Mouse (Mus musculus) heart, embryonic 14.5 days (tissue): ENCODE results near the gene Mphosph6. TPM values are rescaled to one million over a fixed set of nuclear protein-coding genes. Genes with fewer than 3 reads are reported as not detected.

Experiments used
- ATAC-seq: fragments of 200-750 bp; cut with Nextera tagmentation; 2 replicates; pipeline ENCODE4 v1.8.0; 2017; ENCODE audit warnings: low read depth, moderate TSS enrichment; ENCODE audit not compliant: insufficient number of reproducible peaks, insufficient read depth, low FRiP score
- H3K27ac ChIP-seq, 2 experiments: fragments of 200-500 bp in 1 of 2; fragments of 300-500 bp in 1 of 2; sonication (generic) in 1 of 2; replicated peaks in 1 of 2; 2 replicates each; pipeline ENCODE4 v1.5.1; 2012 to 2014; ENCODE audit warnings: low read depth in 2 of 2, low read length in 2 of 2, control low read depth in 1 of 2, mild to moderate bottlenecking in 1 of 2, mixed read lengths in 1 of 2; ENCODE audit not compliant: control insufficient read depth in 1 of 2, insufficient read depth in 1 of 2
- H3K27me3 ChIP-seq: fragments of 300-500 bp; sonication (generic); 2 replicates; pipeline ENCODE4 v1.6.1; 2014; ENCODE audit warnings: mild to moderate bottlenecking, low read length, control low read depth; ENCODE audit not compliant: control insufficient read depth, insufficient read depth
- H3K36me3 ChIP-seq: fragments of 300-500 bp; sonication (generic); 2 replicates; pipeline ENCODE4 v1.6.1; 2014; ENCODE audit warnings: mild to moderate bottlenecking, control low read depth, low read length, mixed read lengths; ENCODE audit not compliant: control insufficient read depth, insufficient read depth
- H3K4me1 ChIP-seq, 2 experiments: fragments of 200-500 bp in 1 of 2; fragments of 300-500 bp in 1 of 2; sonication (generic) in 1 of 2; 2 replicates each; pipeline ENCODE4 v1.6.1; 2012 to 2014; ENCODE audit warnings: low read length in 2 of 2, control low read depth in 1 of 2, mixed read lengths in 1 of 2; ENCODE audit not compliant: control insufficient read depth in 2 of 2, insufficient read depth in 2 of 2
- H3K4me2 ChIP-seq: fragments of 300-500 bp; sonication (generic); 2 replicates; pipeline ENCODE4 v1.6.1; 2014; ENCODE audit warnings: mild to moderate bottlenecking, low read length
- H3K4me3 ChIP-seq, 2 experiments: fragments of 200-500 bp in 1 of 2; fragments of 300-500 bp in 1 of 2; sonication (generic) in 1 of 2; 2 replicates each; pipeline ENCODE4 v1.5.1; 2012 to 2014; ENCODE audit warnings: low read length in 2 of 2, mild to moderate bottlenecking in 2 of 2, control low read depth in 1 of 2, low read depth in 1 of 2, moderate library complexity in 1 of 2; ENCODE audit not compliant: control insufficient read depth in 1 of 2, insufficient read depth in 1 of 2
- H3K9ac ChIP-seq: fragments of 300-500 bp; sonication (generic); 2 replicates; pipeline ENCODE4 v1.6.1; 2014; ENCODE audit warnings: mild to moderate bottlenecking, low read length
- H3K9me3 ChIP-seq: fragments of 300-500 bp; sonication (generic); 2 replicates; pipeline ENCODE4 v1.6.1; 2016; ENCODE audit warnings: low read length, control low read depth; ENCODE audit not compliant: control insufficient read depth
- WGBS: fragments of 180-500 bp; shearing (Covaris S2); extraction: QIAGEN DNeasy Blood & Tissue Kit; methylation state at CpG from one replicate; pipeline ENCODE4 v1.1.7; 2014; 5-methylcytosine and 5-hydroxymethylcytosine counted together
- polyA plus RNA-seq: library from polyadenylated mRNA; unstranded; fragments of >200 nt; fragmentation: Nextera tagmentation; extraction: Ambion mirVana; gene quantifications from 2 replicates; pipeline ENCODE4 v1.2.1, GENCODE M21; 2014

Mphosph6 gene
- polyA plus RNA-seq, 1 experiment from 2014 or later, result 32.4 TPM

DNA sequence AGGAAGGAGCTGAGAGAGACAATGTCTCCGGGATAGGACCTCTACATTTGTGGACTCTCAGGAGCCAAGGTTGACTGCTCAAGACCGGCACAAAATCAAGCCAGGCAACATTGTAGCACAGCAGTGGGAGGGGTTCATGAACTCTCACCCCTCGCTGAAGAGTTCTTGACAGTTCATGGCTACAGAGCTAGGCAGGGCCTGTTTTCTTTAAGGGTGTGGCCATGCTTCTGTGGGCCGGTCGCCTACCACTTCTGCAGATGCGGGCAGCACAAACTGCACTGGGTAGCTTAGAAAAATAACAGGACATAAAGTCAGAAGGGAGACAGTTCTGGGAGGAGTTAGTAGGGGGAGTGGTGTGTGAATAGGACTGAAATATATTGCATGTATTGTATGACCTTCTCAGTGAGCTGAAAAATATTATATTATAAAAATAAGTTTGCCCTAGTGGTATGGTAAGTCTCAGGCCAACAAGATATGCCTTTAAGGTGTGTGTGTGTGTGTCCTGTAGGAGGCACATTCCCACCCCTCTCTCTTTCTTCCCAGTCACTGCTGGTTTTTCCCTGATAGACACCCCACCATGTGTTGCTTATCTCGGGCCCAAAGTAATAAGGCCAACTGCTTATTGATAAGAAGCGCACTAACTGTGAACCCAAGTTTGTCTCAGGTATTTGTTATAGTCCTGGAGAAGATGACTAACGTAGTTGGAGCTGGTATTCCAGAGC, 30.5 kb downstream of the Mphosph6 start:
- no peaks in the 10 kb centered on the region for H3K36me3 ChIP-seq
- 57% methylated on average over 9 of the region's 9 CpGs for WGBS
- H3K9me3 ChIP-seq, result no peaks in the 10 kb centered on the region
- no peak overlapping the region for H3K27ac ChIP-seq
- no peak overlapping the region for H3K4me2 ChIP-seq
- no peaks in the 10 kb centered on the region; a peak in 1 of 4 replicates for H3K4me1 ChIP-seq
- H3K4me3 ChIP-seq, result no peak overlapping the region
- H3K9ac ChIP-seq, result no peak overlapping the region
- ATAC-seq, result no peak
- no peaks in the 10 kb centered on the region for H3K27me3 ChIP-seq

GRCm38 (mm10) chr8:117768971-117769370, 32.8 kb downstream of the Mphosph6 start:
- no peak for ATAC-seq
- no peaks in the 10 kb centered on the region for H3K27me3 ChIP-seq
- no peaks in the 10 kb centered on the region for H3K36me3 ChIP-seq
- 63% methylated on average over 7 of the region's 7 CpGs for WGBS
- no peaks in the 10 kb centered on the region for H3K4me1 ChIP-seq
- no peak overlapping the region for H3K4me2 ChIP-seq
- H3K9ac ChIP-seq, result no peak overlapping the region
- H3K27ac ChIP-seq, result no peak overlapping the region
- H3K4me3 ChIP-seq, result no peak overlapping the region
- no peaks in the 10 kb centered on the region for H3K9me3 ChIP-seq

DNA sequence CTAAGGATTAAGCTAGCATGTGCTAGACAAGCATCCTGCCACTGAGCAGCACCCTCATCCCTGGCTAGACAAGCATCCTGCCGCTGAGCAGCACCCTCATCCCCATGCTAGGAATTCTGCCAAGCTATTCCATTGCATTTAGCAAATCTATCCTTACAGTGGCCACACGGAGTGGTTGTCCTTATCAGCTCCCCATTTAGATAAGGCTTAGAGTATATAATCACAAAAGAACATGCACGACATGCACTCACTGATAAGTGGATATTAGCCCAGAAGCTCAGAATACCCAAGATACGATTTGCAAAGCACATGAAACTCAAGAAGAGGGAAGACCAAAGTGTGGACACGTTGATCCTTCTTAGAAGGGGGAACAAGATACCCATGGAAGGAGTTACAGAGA, 35.8 kb downstream of the Mphosph6 start:
- Histone ChIP-seq H3K4me1 (no peaks in the 10 kb centered on the region), H3K4me2 (no peak overlapping the region), H3K27ac (no peak overlapping the region), H3K9me3 (no peaks in the 10 kb centered on the region), H3K27me3 (no peaks in the 10 kb centered on the region), H3K36me3 (no peaks in the 10 kb centered on the region), H3K4me3 (no peak overlapping the region), H3K9ac (no peak overlapping the region)
- ATAC-seq, result no peak
- WGBS, result 9% methylated on average over 5 of the region's 5 CpGs

DNA sequence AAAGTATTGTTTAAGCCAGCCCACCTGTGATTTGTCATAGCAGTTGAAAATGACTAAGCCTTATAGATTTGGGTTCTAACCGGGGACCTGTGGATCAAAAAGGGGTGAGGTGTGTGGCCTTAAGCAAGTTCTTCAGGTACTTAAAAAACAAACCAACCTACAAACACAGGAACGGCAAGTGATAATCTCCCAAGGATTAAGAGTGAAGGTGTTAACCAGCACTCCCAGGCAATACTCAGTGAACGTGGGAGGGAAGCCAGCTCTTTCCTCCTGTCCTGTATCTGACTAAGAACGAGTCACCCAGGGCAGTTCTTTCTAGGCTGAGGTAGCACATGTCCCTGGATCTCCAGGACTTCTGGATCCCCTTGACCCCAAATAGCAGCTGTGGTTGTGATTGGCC, 37.1 kb downstream of the Mphosph6 start:
- Histone ChIP-seq H3K9ac (no peak overlapping the region), H3K9me3 (no peaks in the 10 kb centered on the region), H3K4me1 (no peaks in the 10 kb centered on the region), H3K27ac (no peak overlapping the region), H3K27me3 (no peaks in the 10 kb centered on the region), H3K4me3 (no peak overlapping the region), H3K4me2 (no peak overlapping the region), H3K36me3 (no peaks in the 10 kb centered on the region)
- ATAC-seq, result no peak
- 55% methylated on average over 4 of the region's 4 CpGs for WGBS

DNA sequence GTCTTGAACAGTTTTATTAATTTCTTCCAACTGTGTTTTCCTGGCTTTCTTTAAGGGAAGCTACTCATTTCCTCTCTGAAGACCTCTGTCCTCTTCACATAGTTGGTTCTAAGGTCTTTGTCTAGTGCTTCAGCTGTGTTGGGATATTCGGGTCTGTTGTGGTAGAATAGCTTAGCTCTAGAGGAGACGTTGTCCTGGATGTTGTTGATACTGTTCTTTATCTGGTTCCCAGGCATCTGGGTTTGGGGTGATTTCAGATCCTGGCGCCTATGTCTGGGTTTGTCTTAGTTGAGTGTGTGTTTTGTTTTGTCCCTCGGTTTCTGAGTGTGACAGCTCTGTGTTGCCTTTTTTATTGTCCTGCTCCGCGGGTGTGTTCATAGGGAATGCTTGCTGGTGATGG, 39.0 kb downstream of the Mphosph6 start:
- Histone ChIP-seq H3K4me1 (no peaks in the 10 kb centered on the region), H3K4me3 (no peak overlapping the region)
- 65% methylated on average over 6 of the region's 6 CpGs for WGBS

DNA sequence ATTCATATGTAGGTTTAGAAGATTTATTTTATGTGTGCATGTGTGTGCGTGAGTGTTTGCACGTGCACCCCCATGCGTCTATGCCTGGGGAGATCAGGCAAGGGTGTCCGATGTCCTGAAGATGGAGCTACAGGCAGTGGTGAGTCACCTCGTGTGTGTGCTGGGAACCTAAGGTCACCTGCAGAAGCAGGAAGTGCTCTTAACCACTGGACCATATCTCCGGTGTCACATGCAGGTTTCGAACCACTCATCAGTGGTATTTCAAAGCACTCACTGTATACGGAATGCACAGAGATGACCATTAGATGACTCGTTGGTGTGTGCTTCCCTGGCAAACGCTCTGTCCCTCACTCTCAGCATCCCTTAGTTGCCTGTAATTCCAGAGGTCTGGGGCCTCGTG, 43.8 kb downstream of the Mphosph6 start:
- H3K4me2 ChIP-seq, result no peak overlapping the region
- no peak for ATAC-seq
- H3K9ac ChIP-seq, result no peak overlapping the region
- no peak overlapping the region for H3K27ac ChIP-seq
- no peaks in the 10 kb centered on the region for H3K9me3 ChIP-seq
- WGBS, result 75% methylated on average over 11 of the region's 11 CpGs
- H3K4me3 ChIP-seq, result no peak overlapping the region
- H3K27me3 ChIP-seq, result no peaks in the 10 kb centered on the region
- H3K4me1 ChIP-seq, result peaks cover 0 to 2% of the 10 kb centered on the region in 2 experiments; a peak in 1 of 4 replicates
- H3K36me3 ChIP-seq, result no peaks in the 10 kb centered on the region

More for the DNA sequence above, 39.0 kb downstream of the Mphosph6 start:
- no peak overlapping the region for H3K4me2 ChIP-seq
- H3K9me3 ChIP-seq, result no peaks in the 10 kb centered on the region
- no peak for ATAC-seq
- H3K27me3 ChIP-seq, result no peaks in the 10 kb centered on the region
- no peak overlapping the region for H3K27ac ChIP-seq
- no peaks in the 10 kb centered on the region for H3K36me3 ChIP-seq
- no peak overlapping the region for H3K9ac ChIP-seq

DNA sequence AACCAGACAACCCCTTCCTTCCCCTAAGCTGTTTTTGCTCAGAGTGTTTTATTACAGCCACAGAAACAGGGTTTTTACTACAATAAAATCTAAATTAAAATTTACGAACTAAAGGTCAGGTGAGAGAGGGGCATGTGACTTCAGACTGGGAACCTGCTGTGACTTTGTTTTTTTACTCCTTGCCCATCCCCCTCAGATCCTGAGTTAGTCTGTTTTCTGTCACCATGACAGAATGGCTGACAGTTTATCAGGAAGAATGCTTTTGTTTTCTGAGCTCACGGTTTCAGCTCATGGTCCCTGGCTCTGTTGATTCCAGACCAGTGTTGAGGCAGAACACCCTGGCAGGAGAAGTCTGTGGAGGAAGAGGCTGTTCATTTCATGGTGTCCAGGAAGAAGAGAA, 52.3 kb downstream of the Mphosph6 start:
- H3K36me3 ChIP-seq, result no peaks in the 10 kb centered on the region
- H3K27me3 ChIP-seq, result no peaks in the 10 kb centered on the region
- H3K4me1 ChIP-seq, result peaks cover 0 to 2% of the 10 kb centered on the region in 2 experiments; a peak in 1 of 4 replicates
- no peak overlapping the region for H3K9ac ChIP-seq
- WGBS, result 51% methylated on average over 2 of the region's 2 CpGs
- no peak overlapping the region for H3K4me2 ChIP-seq
- no peak overlapping the region for H3K27ac ChIP-seq
- no peak overlapping the region for H3K4me3 ChIP-seq
- no peaks in the 10 kb centered on the region for H3K9me3 ChIP-seq
- no peak for ATAC-seq
